Mouse (Mus musculus) right cerebral cortex, postnatal 25 days (tissue): ENCODE results near the gene Flot2.
A peak's percentile ranks its signal among the peaks of the same experiment; 100 is the strongest.

Experiments
- DNase-seq: peaks from one replicate; pipeline ENCODE4 v3.0.0; 2022

Gene Flot2

DNA sequence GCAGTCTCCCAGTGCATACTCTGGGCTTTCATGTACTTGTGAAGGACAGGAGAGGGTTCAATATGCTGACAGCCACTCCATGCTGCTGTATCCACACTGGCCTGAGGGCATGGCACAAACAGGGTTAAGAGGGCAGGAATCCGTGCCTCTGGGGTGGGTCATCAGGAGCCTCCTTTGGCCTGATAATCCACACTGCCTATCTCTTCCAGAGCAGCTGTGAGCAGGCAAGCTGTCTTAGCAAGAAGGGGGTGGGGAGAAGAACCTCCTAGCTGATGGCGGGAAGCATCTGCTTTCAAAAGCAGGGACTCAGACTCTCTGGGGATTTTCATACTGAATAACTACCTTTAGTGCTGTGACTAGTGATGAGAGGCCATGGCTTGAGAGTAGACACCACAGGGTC lies 28.2 kb downstream of the Flot2 start:
- DNase-seq = no peak

DNA sequence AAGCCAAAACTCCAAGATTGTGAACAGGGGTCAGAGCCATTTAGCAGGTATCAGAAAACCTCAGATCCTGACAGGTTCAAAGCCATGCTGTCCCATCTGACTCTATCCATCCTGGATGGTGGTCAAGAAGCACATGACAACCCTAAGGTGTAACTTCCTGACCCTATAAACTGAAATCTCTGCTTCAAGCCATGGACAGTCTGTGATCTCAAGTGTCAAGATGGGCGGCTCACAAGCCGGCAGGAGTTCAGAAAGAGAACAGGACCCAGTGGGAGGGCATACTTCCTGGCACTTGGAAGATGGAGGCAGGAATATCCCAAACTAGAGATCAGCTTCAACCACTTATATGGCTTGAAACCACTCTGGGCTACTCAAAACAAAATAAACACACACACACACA lies 28.9 kb downstream of the Flot2 start:
- no peak for DNase-seq

DNA sequence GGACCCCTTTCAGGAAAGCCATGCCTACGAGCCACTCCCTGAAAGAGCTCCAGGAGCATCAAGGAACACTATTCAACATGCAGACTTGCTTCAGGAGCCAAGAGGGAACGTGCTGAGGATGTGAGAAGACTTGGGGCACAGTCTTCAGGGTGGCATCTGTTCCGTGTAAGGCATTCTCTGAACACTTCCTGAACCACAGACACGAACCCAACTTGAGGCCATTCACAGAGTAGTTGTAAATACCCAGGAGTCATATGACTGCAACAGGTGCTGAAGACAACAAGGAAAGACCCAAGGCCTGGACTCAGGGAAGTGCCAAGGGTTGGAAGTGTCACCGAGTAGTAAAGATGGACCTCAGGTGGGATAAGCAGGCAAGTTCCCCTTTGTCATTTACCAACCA lies 29.8 kb downstream of the Flot2 start:
- no peak for DNase-seq

DNA sequence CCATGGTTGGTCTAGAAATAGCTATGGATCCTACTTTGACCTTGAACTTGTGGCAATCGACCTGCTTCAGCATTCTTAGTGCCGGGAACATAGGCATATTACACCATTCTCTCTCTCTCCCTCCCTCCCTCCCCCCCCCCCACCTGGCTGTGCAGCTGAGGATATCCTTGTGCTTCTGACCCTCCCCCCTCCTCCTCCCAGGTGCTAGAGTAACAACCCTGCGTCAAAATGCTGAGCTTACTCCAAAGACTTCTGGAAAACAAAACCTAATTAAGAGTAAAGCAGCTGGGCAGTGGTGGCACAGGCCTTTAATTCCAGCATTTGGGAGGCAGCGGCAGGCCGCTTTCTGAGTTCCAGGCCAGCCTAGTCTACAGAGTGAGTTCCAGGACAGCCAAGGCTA lies 31.4 kb downstream of the Flot2 start:
- DNase-seq = no peak

DNA sequence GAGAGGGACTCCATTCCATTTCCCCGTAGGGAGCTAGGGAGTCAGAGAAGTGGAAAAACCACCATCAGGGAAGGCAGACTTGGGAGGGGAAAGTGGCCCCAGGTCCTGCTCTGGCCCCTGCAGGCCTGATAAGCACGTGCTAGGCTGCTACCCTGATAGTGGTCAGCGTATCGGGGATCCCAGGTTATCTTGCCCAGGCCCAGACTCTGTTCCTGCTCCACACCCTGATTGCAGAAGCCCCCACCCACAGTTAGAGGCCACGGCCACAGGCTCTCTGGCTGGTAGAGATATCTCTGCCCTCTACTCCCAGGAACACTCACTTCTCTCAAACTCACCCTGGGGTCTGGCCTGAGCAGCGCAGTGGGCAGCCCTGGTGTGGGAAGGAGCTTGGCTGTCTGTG lies 31.9 kb downstream of the Flot2 start:
- DNase-seq = no peak

DNA sequence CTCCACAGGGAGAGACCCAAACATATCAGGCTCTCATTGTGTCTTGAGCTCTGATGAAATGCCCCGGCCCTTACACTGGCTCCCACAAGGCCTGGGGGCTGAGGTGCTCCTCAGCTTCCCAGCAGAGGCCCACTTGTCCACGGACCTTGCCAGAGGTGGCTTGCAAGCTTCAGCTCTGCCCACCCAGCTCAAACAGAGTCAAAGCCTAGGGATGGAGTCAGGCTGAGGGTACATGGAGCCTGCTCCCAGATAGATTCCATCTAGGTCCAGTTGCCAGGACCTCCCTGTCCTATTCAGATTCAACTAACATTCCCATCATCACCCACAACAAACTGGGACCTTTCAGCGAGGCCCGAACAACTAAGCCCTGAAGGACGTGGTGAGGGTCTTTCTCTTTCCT lies 34.2 kb downstream of the Flot2 start:
- no peak for DNase-seq

DNA sequence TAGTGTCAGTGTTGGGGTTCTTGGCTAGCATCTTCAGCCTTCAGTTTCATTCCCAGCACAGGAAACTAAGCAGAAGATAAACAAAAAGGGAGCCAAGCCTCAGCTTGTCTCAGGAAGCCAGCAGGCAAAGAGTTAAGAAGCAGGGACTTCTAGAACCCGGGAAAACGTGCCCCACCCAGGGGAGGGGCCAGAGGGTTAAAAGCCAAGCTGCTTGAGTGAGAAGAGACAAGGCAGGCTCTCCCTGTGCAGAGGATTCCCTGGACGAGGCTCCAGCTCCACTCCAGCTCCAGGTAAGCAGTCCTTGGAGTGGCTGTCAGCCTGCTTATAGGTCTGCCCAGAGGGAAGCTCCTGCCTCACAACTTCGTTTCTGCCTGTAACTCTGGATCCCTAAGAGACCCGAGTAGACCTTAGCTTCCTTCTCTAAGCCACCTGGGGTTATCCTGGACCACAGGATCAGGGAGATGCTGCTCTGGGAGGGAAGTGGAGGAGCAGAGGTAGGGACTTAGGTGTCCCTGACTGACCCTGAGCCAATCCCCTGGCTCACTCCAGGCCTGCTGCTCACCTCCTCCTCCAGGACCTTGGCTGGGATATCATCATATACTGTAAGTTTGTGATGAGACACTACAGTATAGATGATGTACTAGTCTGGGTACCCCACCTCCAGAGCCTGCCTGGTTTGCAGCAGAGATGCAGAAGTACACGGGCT lies 34.8 kb downstream of the Flot2 start:
- no peak for DNase-seq

GRCm38 (mm10) chr11:78073577-78074276 lies 36.0 kb downstream of the Flot2 start:
- no peak for DNase-seq

- DNase-seq = no peak
Observed at GRCm38 (mm10) chr11:78074277-78074652, 36.5 kb downstream of the Flot2 start.

- no peak for DNase-seq
Observed at GRCm38 (mm10) chr11:78074666-78075065, 36.9 kb downstream of the Flot2 start.

DNA sequence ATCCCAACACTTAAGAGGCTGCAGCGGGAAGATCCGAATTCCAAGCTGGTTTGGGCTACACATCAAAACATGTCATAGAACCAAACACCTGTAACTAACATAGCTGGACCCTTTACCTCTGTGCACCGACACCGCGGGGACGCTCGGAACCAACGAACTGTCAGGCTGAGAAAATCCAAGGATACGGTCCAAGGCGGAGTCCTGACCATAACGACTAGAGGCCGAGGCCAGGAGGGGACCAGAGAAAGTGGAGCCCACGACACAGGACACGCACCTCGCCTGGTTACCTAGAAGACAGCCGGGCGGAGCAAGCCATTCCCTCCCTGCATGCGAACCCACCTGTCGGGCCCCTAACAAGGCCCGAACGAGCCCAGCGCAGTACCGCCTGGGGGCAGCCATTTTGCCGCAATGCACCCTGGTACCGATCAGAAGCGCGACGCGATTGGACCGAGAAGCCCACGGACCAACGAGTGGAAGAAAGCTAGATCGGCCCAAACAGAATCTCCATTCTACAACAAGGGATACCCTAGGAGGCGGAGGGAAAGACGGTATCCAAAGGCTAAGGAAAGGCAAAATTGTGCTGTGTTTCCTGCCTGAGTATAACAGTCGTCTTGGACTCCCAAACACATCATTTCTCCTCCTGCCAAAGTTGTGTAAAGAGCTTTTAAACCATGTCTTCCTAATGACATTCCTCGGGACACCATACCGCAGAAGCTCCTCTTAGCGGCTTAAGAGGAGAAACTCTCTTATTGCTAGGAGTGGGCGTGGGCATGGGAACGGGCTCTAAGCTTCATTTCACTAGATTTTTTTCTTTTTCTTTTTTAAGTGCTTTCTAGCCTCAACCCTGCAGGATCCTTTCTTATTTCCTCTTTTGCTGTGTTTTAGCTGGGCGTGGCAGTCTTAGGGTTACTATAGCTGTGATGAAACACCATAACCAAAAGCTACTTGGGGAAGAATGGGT lies 42.5 kb downstream of the Flot2 start, which contains the start of gene Eral1:
Gene Eral1, minus strand, starts transcription at position 423 of the 961 bp plus-strand sequence.
- DNase-seq = peak; percentile 82

GRCm38 (mm10) chr11:78083595-78083994 lies 45.9 kb downstream of the Flot2 start:
- no peak for DNase-seq

GRCm38 (mm10) chr11:78086925-78087479 lies 49.3 kb downstream of the Flot2 start:
- DNase-seq = no peak

GRCm38 (mm10) chr11:78087756-78088281 lies 50.1 kb downstream of the Flot2 start:
- DNase-seq = no peak

- DNase-seq = no peak
Observed at GRCm38 (mm10) chr11:78094137-78094503, 56.4 kb downstream of the Flot2 start.

GRCm38 (mm10) chr11:78094504-78095143 lies 56.9 kb downstream of the Flot2 start, which contains the start of gene Fam222b:
Fam222b (plus strand) TSS chr11:78094660.
- DNase-seq = peak; percentile 92

DNA sequence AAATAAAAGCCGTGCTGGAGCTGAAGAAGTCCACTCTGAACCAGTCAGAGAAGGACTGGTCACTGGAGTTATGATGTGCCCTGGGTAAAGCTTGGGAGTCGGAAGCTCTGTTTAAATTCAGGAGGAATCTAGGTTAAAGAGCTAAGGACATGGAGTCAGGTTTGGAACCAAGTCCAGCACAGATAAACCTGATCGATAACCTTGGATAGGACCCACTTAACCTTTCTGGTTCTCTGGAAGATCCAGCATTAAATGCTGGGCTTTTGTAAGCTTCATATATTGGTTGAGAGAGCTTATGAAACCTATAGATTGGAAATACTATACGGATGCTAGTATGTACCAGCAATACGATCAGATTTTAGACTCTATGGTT lies 57.4 kb downstream of the Flot2 start:
- DNase-seq = no peak

GRCm38 (mm10) chr11:78097077-78097476 lies 59.3 kb downstream of the Flot2 start:
- DNase-seq = no peak

- no peak for DNase-seq
Observed at GRCm38 (mm10) chr11:78100746-78101145, 63.0 kb downstream of the Flot2 start.

DNA sequence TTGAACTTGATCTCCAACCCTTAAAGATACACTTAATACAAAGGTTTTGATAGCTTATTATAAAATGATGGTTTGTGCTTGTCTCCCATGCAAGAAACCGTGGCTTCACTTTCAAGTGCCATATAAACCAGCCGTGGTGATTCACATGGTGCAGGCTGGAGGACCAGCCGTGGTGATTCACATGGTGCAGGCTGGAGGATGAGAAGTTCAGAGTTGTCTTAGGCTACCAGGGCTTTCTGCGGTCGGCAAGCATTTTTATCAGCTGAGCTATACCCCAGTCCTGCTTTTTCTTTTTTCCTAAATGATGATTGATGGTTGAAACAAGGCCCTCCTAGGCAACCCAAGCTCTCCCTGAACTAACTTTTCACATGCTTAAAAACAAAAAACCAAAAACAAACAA lies 64.4 kb downstream of the Flot2 start:
- no peak for DNase-seq

GRCm38 (mm10) chr11:78102958-78103747 lies 65.4 kb downstream of the Flot2 start:
- no peak for DNase-seq

- no peak for DNase-seq
Observed at GRCm38 (mm10) chr11:78104501-78104900, 66.8 kb downstream of the Flot2 start.
